Mouse (Mus musculus): ENCODE results near the gene Fam19a1. TPM values are rescaled to one million over a fixed set of nuclear protein-coding genes. Genes with fewer than 3 reads are reported as not detected.

The Fam19a1 gene
- polyA plus RNA-seq, 1 experiment from 2014 or later, result 13.4 TPM

DNA sequence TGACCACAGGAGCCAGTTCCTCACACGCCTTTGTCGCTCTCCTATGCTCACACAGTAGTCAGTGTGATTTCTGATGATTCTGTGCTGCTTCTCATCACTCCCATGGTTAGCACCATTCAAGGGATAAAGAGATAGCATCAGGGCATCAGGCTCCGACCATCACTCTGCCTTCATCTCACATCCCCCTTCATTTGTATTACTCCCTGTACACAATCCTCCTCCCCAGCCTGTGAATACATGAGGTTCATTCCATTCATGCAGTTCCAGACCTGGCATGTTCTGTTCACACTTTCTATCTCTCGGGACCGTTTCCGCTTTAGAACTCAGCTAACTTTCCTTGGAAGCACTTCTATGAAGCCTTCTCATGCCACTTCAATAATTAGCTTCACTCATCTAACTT, 259.9 kb downstream of the Fam19a1 start:
- Histone ChIP-seq H3K4me1 (ENCODE audit: control insufficient read depth, insufficient read depth, low read length) (no peaks in the 10 kb centered on the region), H3K9me3 (ENCODE audit: control insufficient read depth, low read depth, low read length) (no peaks in the 10 kb centered on the region), H3K9ac (replicated peaks; ENCODE audit: low read depth, low read length) (no peak overlapping the region), H3K4me2 (replicated peaks; ENCODE audit: low read depth, low read length) (no peak overlapping the region), H3K36me3 (ENCODE audit: control insufficient read depth, insufficient read depth, low read length) (no peaks in the 10 kb centered on the region), H3K4me3 (ENCODE audit: low read depth, low read length) (no peak overlapping the region), H3K27ac (ENCODE audit: low read length) (no peak overlapping the region), H3K27me3 (ENCODE audit: control insufficient read depth, insufficient read depth, low read length) (no peaks in the 10 kb centered on the region)
- no peak for ATAC-seq (ENCODE audit: insufficient number of reproducible peaks, insufficient read depth, low FRiP score, low read depth)
- 93% methylated on average over 6 of the region's 6 CpGs for WGBS

DNA sequence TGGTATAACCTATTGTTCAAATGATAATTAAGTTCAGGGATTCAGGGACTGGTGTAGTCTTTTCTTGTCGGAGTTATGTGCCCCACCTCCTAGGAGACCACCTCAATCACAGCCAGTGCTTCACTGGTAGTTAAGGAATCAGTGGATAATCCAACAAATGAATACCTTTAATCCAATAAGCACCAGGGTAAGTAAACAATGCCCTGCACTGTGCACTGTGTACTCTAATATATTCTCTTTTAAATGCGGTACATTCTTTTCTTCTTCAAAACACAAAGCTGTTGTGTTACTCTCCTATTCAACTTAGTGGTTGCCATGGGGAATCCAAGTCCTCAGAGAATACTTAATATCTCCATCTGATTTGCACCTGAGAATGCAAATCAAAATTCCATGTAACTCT, 260.3 kb downstream of the Fam19a1 start:
- Histone ChIP-seq H3K27ac (ENCODE audit: low read length) (no peak overlapping the region), H3K9ac (replicated peaks; ENCODE audit: low read depth, low read length) (no peak overlapping the region), H3K4me3 (ENCODE audit: low read depth, low read length) (no peak overlapping the region), H3K9me3 (ENCODE audit: control insufficient read depth, low read depth, low read length) (no peaks in the 10 kb centered on the region), H3K36me3 (ENCODE audit: control insufficient read depth, insufficient read depth, low read length) (no peaks in the 10 kb centered on the region), H3K4me1 (ENCODE audit: control insufficient read depth, insufficient read depth, low read length) (no peaks in the 10 kb centered on the region), H3K27me3 (ENCODE audit: control insufficient read depth, insufficient read depth, low read length) (no peaks in the 10 kb centered on the region), H3K4me2 (replicated peaks; ENCODE audit: low read depth, low read length) (no peak overlapping the region)
- no peak for ATAC-seq (ENCODE audit: insufficient number of reproducible peaks, insufficient read depth, low FRiP score, low read depth)
- 71% methylated on average over 2 of the region's 2 CpGs for WGBS

DNA sequence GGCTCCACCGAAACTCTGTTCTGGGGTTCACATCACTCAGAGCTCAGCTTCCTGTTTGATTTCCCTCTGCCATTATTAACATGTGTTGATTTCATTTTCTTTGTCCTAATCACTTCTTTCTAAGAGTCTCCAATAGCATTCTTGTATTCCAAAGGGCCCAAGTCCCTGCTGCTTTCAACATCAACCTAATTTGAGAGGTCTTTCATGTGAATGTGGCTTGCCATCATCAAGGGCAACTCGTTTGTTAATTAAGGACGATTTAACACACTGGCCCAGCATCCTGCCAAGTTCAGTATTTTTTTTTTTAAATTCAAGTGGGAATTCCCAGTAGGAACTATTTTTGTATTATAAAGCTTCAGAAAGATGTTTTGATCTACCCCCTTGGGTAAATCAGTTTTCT, 263.8 kb downstream of the Fam19a1 start:
- H3K4me3 ChIP-seq (ENCODE audit: low read depth, low read length), result no peak overlapping the region

GRCm38 (mm10) chr6:96379229-96379628, 266.3 kb downstream of the Fam19a1 start:
- Histone ChIP-seq H3K4me2 (replicated peaks; ENCODE audit: low read depth, low read length) (no peak overlapping the region), H3K27ac (ENCODE audit: low read length) (no peak overlapping the region), H3K36me3 (ENCODE audit: control insufficient read depth, insufficient read depth, low read length) (no peaks in the 10 kb centered on the region), H3K4me1 (ENCODE audit: control insufficient read depth, insufficient read depth, low read length) (no peaks in the 10 kb centered on the region), H3K9me3 (ENCODE audit: control insufficient read depth, low read depth, low read length) (no peaks in the 10 kb centered on the region), H3K4me3 (ENCODE audit: low read depth, low read length) (no peak overlapping the region), H3K9ac (replicated peaks; ENCODE audit: low read depth, low read length) (no peak overlapping the region), H3K27me3 (ENCODE audit: control insufficient read depth, insufficient read depth, low read length) (no peaks in the 10 kb centered on the region)
- WGBS, result 61% methylated on average over 4 of the region's 4 CpGs
- no peak for ATAC-seq (ENCODE audit: insufficient number of reproducible peaks, insufficient read depth, low FRiP score, low read depth)

More for the DNA sequence above, 263.8 kb downstream of the Fam19a1 start:
- Histone ChIP-seq H3K4me2 (replicated peaks; ENCODE audit: low read depth, low read length) (no peak overlapping the region), H3K36me3 (ENCODE audit: control insufficient read depth, insufficient read depth, low read length) (no peaks in the 10 kb centered on the region), H3K4me1 (ENCODE audit: control insufficient read depth, insufficient read depth, low read length) (no peaks in the 10 kb centered on the region), H3K9ac (replicated peaks; ENCODE audit: low read depth, low read length) (no peak overlapping the region), H3K27me3 (ENCODE audit: control insufficient read depth, insufficient read depth, low read length) (no peaks in the 10 kb centered on the region), H3K9me3 (ENCODE audit: control insufficient read depth, low read depth, low read length) (no peaks in the 10 kb centered on the region), H3K27ac (ENCODE audit: low read length) (no peak overlapping the region)
- WGBS, result 87% methylated on average over 3 of the region's 3 CpGs
- ATAC-seq (ENCODE audit: insufficient number of reproducible peaks, insufficient read depth, low FRiP score, low read depth), result no peak

GRCm38 (mm10) chr6:96384441-96384840, 271.5 kb downstream of the Fam19a1 start:
- H3K9me3 ChIP-seq (ENCODE audit: control insufficient read depth, low read depth, low read length), result no peaks in the 10 kb centered on the region
- no peaks in the 10 kb centered on the region for H3K27me3 ChIP-seq (ENCODE audit: control insufficient read depth, insufficient read depth, low read length)
- ATAC-seq (ENCODE audit: insufficient number of reproducible peaks, insufficient read depth, low FRiP score, low read depth), result no peak
- H3K4me2 ChIP-seq (replicated peaks; ENCODE audit: low read depth, low read length), result no peak overlapping the region
- no peaks in the 10 kb centered on the region for H3K4me1 ChIP-seq (ENCODE audit: control insufficient read depth, insufficient read depth, low read length)
- H3K9ac ChIP-seq (replicated peaks; ENCODE audit: low read depth, low read length), result no peak overlapping the region
- WGBS, result 64% methylated on average over 1 of the region's 1 CpGs
- H3K27ac ChIP-seq (ENCODE audit: low read length), result no peak overlapping the region
- H3K36me3 ChIP-seq (ENCODE audit: control insufficient read depth, insufficient read depth, low read length), result no peaks in the 10 kb centered on the region
- H3K4me3 ChIP-seq (ENCODE audit: low read depth, low read length), result no peak overlapping the region

DNA sequence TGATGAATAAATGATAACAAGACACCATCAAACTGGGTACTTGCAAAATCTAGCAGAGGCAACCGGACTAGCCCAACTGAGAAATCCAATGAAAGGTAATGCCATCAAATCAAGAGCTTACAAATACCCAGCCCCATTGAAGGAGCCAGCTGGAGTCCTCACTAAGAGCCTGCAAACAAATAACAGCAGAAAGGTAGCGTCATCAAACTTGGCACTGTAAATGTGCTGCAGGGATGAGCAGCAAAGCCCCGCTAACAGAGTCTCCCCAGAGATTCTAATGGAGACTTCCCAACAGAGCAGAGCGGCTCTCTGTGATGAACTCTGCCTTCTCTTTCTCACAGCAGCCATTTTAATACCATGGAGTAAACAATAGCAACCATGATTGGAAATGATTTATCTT, 305.9 kb downstream of the Fam19a1 start:
- 84% methylated on average over 4 of the region's 4 CpGs for WGBS
- Histone ChIP-seq H3K27ac (ENCODE audit: low read length) (no peak overlapping the region), H3K4me1 (ENCODE audit: control insufficient read depth, insufficient read depth, low read length) (no peaks in the 10 kb centered on the region)

GRCm38 (mm10) chr6:96419704-96420382, 306.9 kb downstream of the Fam19a1 start:
- Histone ChIP-seq H3K27ac (ENCODE audit: low read length) (no peak overlapping the region), H3K4me1 (ENCODE audit: control insufficient read depth, insufficient read depth, low read length) (no peaks in the 10 kb centered on the region), H3K27me3 (ENCODE audit: control insufficient read depth, insufficient read depth, low read length) (no peaks in the 10 kb centered on the region), H3K4me3 (ENCODE audit: low read depth, low read length) (no peak overlapping the region), H3K9me3 (ENCODE audit: control insufficient read depth, low read depth, low read length) (no peaks in the 10 kb centered on the region), H3K36me3 (ENCODE audit: control insufficient read depth, insufficient read depth, low read length) (no peaks in the 10 kb centered on the region), H3K9ac (replicated peaks; ENCODE audit: low read depth, low read length) (no peak overlapping the region), H3K4me2 (replicated peaks; ENCODE audit: low read depth, low read length) (no peak overlapping the region)
- ATAC-seq (ENCODE audit: insufficient number of reproducible peaks, insufficient read depth, low FRiP score, low read depth), result no peak
- 83% methylated on average over 5 of the region's 5 CpGs for WGBS

More for the DNA sequence above, 305.9 kb downstream of the Fam19a1 start:
- H3K9ac ChIP-seq (replicated peaks; ENCODE audit: low read depth, low read length), result no peak overlapping the region
- H3K27me3 ChIP-seq (ENCODE audit: control insufficient read depth, insufficient read depth, low read length), result no peaks in the 10 kb centered on the region
- H3K36me3 ChIP-seq (ENCODE audit: control insufficient read depth, insufficient read depth, low read length), result no peaks in the 10 kb centered on the region
- no peak overlapping the region for H3K4me3 ChIP-seq (ENCODE audit: low read depth, low read length)
- H3K9me3 ChIP-seq (ENCODE audit: control insufficient read depth, low read depth, low read length), result no peaks in the 10 kb centered on the region
- no peak overlapping the region for H3K4me2 ChIP-seq (replicated peaks; ENCODE audit: low read depth, low read length)
- ATAC-seq (ENCODE audit: insufficient number of reproducible peaks, insufficient read depth, low FRiP score, low read depth), result no peak

DNA sequence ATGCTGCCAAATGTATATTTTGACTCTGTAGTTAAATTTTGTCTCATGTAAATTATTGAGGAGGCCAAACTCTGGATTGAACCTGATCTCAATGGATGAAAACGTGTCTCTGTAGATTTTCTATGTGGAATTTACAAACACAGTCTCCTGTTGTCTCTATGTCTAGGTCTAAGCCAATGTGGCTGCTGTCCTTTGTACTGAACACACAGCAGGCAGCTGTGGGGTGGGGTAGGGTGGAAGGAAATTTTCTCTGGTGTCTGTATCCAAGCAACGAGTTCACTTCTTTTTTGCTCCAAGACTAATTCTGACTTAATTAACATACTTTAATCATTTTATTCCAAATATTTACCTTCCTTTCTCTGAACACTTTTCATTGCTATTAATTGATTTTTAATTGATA, 307.6 kb downstream of the Fam19a1 start:
- no peaks in the 10 kb centered on the region for H3K27me3 ChIP-seq (ENCODE audit: control insufficient read depth, insufficient read depth, low read length)
- no peaks in the 10 kb centered on the region for H3K9me3 ChIP-seq (ENCODE audit: control insufficient read depth, low read depth, low read length)
- WGBS, result 30% methylated on average over 2 of the region's 2 CpGs
- no peak overlapping the region for H3K4me3 ChIP-seq (ENCODE audit: low read depth, low read length)
- H3K27ac ChIP-seq (ENCODE audit: low read length), result no peak overlapping the region
- H3K4me2 ChIP-seq (replicated peaks; ENCODE audit: low read depth, low read length), result no peak overlapping the region
- H3K9ac ChIP-seq (replicated peaks; ENCODE audit: low read depth, low read length), result no peak overlapping the region
- no peaks in the 10 kb centered on the region for H3K4me1 ChIP-seq (ENCODE audit: control insufficient read depth, insufficient read depth, low read length)
- no peaks in the 10 kb centered on the region for H3K36me3 ChIP-seq (ENCODE audit: control insufficient read depth, insufficient read depth, low read length)
- no peak for ATAC-seq (ENCODE audit: insufficient number of reproducible peaks, insufficient read depth, low FRiP score, low read depth)

GRCm38 (mm10) chr6:96429390-96429789, 316.4 kb downstream of the Fam19a1 start:
- 49% methylated on average over 6 of the region's 6 CpGs for WGBS

More at GRCm38 (mm10) chr6:96429390-96429789, 316.4 kb downstream of the Fam19a1 start:
- no peaks in the 10 kb centered on the region for H3K4me1 ChIP-seq (ENCODE audit: control insufficient read depth, insufficient read depth, low read length)
- no peak overlapping the region for H3K9ac ChIP-seq (replicated peaks; ENCODE audit: low read depth, low read length)
- H3K4me3 ChIP-seq (ENCODE audit: low read depth, low read length), result no peak overlapping the region
- no peak for ATAC-seq (ENCODE audit: insufficient number of reproducible peaks, insufficient read depth, low FRiP score, low read depth)
- no peaks in the 10 kb centered on the region for H3K27me3 ChIP-seq (ENCODE audit: control insufficient read depth, insufficient read depth, low read length)
- no peaks in the 10 kb centered on the region for H3K36me3 ChIP-seq (ENCODE audit: control insufficient read depth, insufficient read depth, low read length)
- H3K9me3 ChIP-seq (ENCODE audit: control insufficient read depth, low read depth, low read length), result no peaks in the 10 kb centered on the region
- H3K27ac ChIP-seq (ENCODE audit: low read length), result no peak overlapping the region
- no peak overlapping the region for H3K4me2 ChIP-seq (replicated peaks; ENCODE audit: low read depth, low read length)
